Mouse (Mus musculus) hindbrain, embryonic 10.5 days (tissue): ENCODE results near the gene Ssr2. TPM values are rescaled to one million over a fixed set of nuclear protein-coding genes. Genes with fewer than 3 reads are reported as not detected.

Experiments used
- DNase-seq: peaks from one replicate; pipeline ENCODE4 v3.0.0-alpha.2; 2017; ENCODE audit warnings: low spot score
- H3K27ac ChIP-seq: fragments of 300-500 bp; sonication (generic); 2 replicates; pipeline ENCODE4 v1.5.1; 2016; ENCODE audit warnings: mild to moderate bottlenecking, moderate library complexity
- H3K27me3 ChIP-seq: fragments of 300-500 bp; sonication (generic); 2 replicates; pipeline ENCODE4 v1.6.1; 2016; ENCODE audit warnings: mild to moderate bottlenecking; ENCODE audit not compliant: poor library complexity, insufficient read depth, severe bottlenecking
- H3K36me3 ChIP-seq: fragments of 300-500 bp; sonication (generic); 2 replicates; pipeline ENCODE4 v1.6.1; 2016; ENCODE audit warnings: mild to moderate bottlenecking, moderate library complexity
- H3K4me1 ChIP-seq: fragments of 300-500 bp; sonication (generic); replicated peaks from 2 replicates; pipeline ENCODE4 v1.6.1; 2016; ENCODE audit warnings: mild to moderate bottlenecking
- H3K4me3 ChIP-seq: fragments of 300-500 bp; sonication (generic); 2 replicates; pipeline ENCODE4 v1.5.1; 2016; ENCODE audit warnings: mild to moderate bottlenecking, moderate library complexity
- H3K9me3 ChIP-seq: fragments of 300-500 bp; sonication (generic); 2 replicates; pipeline ENCODE4 v1.6.1; 2016; ENCODE audit warnings: mild to moderate bottlenecking, moderate library complexity
- WGBS: fragments of 180-500 bp; shearing (Covaris S2); methylation state at CpG from one replicate; pipeline ENCODE4 v1.1.7; 2016; 5-methylcytosine and 5-hydroxymethylcytosine counted together
- polyA plus RNA-seq: library from polyadenylated mRNA; unstranded; fragments of >200 nt; fragmentation: Nextera tagmentation; extraction: Ambion mirVana; gene quantifications from 2 replicates; pipeline ENCODE4 v1.2.1, GENCODE M21; 2016

Ssr2 gene
- polyA plus RNA-seq, 1 experiment from 2014 or later = 207 TPM

DNA sequence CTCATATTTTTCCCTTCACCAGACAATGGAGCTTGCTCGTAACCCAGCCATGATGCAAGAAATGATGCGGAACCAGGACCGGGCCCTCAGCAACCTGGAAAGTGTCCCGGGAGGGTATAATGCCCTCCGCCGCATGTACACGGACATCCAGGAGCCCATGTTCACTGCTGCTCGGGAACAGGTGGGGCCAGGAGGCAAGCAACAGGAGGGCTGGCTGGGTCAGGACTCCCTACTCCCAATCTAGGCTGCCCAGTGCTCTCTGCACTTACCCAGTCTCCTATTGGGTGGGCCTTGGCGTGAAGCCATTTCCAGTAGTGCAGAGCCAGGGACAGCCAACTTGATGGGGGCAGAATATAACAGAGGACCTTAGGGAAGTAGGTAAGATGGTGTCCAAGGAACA lies 16.1 kb upstream of the Ssr2 start:
- Histone ChIP-seq H3K36me3 (peaks cover 96% of the 10 kb centered on the region), H3K9me3 (no peaks in the 10 kb centered on the region), H3K4me1 (peaks cover 29% of the 10 kb centered on the region), H3K4me3 (no peak overlapping the region), H3K27ac (no peak overlapping the region), H3K27me3 (no peaks in the 10 kb centered on the region)
- no peak for DNase-seq
- 97% methylated on average over 9 of the region's 9 CpGs for WGBS

DNA sequence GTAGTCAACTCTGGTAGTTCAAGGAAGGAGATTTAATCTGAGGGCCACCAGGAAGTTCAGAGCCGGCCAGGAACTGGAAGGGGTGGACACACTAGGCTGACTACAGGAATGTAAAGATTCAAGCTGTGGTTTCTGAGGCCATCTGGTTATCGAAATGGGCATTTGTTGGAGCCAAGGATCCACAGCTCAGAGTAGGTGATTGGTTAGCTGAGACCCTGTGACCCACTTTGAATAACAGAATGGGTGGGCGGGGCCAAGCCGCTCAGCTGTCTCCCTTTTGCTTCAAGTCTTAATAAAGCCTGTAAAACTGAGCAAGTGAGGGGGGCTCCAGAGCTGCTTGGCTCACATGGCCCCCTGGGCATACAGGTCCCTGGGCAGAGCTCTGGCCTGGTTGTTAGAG lies 13.7 kb upstream of the Ssr2 start:
- no peaks in the 10 kb centered on the region for H3K27me3 ChIP-seq
- peaks cover 9% of the 10 kb centered on the region; the same call in 1 of the 2 replicates for H3K4me1 ChIP-seq
- no peak for DNase-seq
- no peak overlapping the region for H3K4me3 ChIP-seq
- H3K36me3 ChIP-seq = peaks cover 100% of the 10 kb centered on the region
- H3K9me3 ChIP-seq = no peaks in the 10 kb centered on the region
- 65% methylated on average over 4 of the region's 4 CpGs for WGBS
- H3K27ac ChIP-seq = 0 out of 2 replicates have a peak overlapping the region, but pooled peaks have one; percentile 50

- peaks cover 9% of the 10 kb centered on the region; the same call in 1 of the 2 replicates for H3K4me1 ChIP-seq
- peaks cover 100% of the 10 kb centered on the region for H3K36me3 ChIP-seq
- DNase-seq = no peak
- H3K27me3 ChIP-seq = no peaks in the 10 kb centered on the region
- H3K4me3 ChIP-seq = no peak overlapping the region
- WGBS = 76% methylated on average over 4 of the region's 4 CpGs
- 0 out of 2 replicates have a peak overlapping the region, but pooled peaks have one; percentile 12 for H3K27ac ChIP-seq
- H3K9me3 ChIP-seq = no peaks in the 10 kb centered on the region
These were observed 12.2 kb upstream of the Ssr2 start for GRCm38 (mm10) chr3:88563442-88563841.

DNA sequence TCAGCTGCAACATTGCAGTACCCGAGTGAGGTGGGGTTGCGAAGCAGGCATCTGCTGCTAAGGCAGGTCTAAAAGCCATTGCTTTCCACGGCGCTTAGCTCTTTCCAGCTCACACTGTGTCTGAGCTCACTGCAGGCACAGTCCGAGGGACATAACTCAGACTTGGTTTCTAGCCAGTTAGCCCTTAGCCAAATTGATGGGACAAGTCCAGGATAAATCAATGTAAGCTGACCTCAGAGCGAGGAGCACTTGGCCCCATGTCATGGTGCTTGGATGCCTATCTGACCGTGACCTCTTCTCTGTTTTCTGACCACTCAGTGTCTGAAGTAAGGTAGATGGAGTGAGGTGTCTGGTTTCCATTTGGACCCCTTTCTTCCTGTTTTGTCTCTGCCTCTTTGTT lies 11.7 kb upstream of the Ssr2 start:
- no peak for DNase-seq
- Histone ChIP-seq H3K27ac (no peak overlapping the region), H3K9me3 (no peaks in the 10 kb centered on the region), H3K27me3 (no peaks in the 10 kb centered on the region), H3K36me3 (peaks cover 100% of the 10 kb centered on the region), H3K4me3 (no peak overlapping the region), H3K4me1 (peaks cover 9% of the 10 kb centered on the region; the same call in 1 of the 2 replicates)
- 89% methylated on average over 7 of the region's 7 CpGs for WGBS

DNA sequence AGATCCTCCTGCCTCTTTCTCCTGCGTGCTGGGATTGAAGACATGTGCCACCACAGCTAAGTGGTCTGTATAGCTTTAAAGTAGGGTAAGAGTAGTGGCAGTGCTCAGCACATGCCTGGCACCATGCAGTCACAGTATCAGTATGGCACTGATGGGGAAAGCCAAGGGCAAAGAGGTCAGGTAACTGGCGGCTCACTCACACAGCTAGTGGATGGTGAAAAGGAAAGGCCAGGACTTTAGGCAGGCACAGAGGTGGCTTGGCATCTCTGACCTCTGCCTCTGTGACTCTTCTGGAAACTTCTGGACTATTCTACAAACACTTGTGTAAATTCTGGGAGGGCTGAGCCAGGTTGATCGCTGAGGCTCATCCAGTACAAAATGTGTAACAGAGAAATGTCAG lies 9.6 kb upstream of the Ssr2 start:
- no peak overlapping the region for H3K27ac ChIP-seq
- H3K27me3 ChIP-seq = no peaks in the 10 kb centered on the region
- H3K36me3 ChIP-seq = peaks cover 99% of the 10 kb centered on the region
- H3K4me3 ChIP-seq = no peak overlapping the region
- DNase-seq = no peak
- H3K4me1 ChIP-seq = peaks cover 9% of the 10 kb centered on the region; the same call in 1 of the 2 replicates
- WGBS = 92% methylated on average over 3 of the region's 3 CpGs
- H3K9me3 ChIP-seq = no peaks in the 10 kb centered on the region

DNA sequence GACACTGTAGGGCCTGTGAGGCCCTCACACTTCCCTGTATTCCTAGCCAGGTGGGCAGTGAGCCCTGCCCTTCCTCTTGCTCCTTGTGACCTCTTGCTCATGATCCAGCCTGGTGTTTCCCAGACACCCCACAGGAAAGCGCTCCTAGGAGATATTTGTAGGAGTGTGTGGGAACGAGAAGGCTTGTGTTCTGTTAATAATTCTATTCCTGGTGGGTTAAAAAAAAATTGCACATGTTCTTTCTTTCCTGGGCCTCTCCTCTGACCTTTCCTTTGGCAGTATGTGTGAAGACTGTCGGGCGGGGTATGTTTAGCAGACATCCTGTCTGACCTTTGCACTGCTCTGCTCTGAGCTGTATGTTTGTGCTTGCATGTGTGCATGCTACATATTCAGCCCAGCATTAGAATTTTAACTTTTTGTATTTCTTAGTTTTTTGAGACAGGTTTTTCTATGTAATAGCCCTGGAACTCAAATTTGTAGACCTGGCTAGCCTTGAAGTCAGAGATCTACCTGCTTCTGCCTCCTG lies 9.1 kb upstream of the Ssr2 start:
- Histone ChIP-seq H3K27me3 (no peaks in the 10 kb centered on the region), H3K4me1 (peaks cover 9% of the 10 kb centered on the region; the same call in 1 of the 2 replicates), H3K4me3 (no peak overlapping the region), H3K36me3 (peaks cover 94% of the 10 kb centered on the region), H3K9me3 (no peaks in the 10 kb centered on the region), H3K27ac (no peak overlapping the region)
- no peak for DNase-seq
- 85% methylated on average over 4 of the region's 4 CpGs for WGBS

DNA sequence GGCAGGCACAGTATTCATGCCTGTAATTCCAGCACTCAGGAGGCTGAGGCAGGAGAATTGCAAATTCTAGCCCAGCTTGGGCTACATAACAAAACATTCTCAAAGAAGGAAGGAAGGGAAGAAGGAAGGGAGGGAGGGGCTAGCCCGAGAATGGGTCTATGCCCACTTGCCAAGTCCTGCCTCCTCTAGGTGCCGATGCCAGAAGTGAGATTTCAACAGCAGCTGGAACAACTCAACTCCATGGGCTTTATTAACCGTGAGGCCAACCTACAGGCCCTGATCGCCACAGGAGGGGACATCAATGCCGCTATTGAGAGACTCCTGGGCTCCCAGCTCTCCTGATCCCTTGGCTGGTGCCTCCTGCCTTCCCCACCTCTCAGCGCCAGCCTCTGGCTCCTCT lies 7.8 kb upstream of the Ssr2 start:
- Histone ChIP-seq H3K4me1 (0 out of 2 replicates have a peak, but pooled peaks cover 4% of the 10 kb centered on the region), H3K9me3 (no peaks in the 10 kb centered on the region), H3K36me3 (peaks cover 81% of the 10 kb centered on the region), H3K4me3 (no peak overlapping the region), H3K27ac (no peak overlapping the region), H3K27me3 (no peaks in the 10 kb centered on the region)
- no peak for DNase-seq
- WGBS = 95% methylated on average over 6 of the region's 6 CpGs

- no peak for DNase-seq
- H3K4me1 ChIP-seq = 0 out of 2 replicates have a peak, but pooled peaks cover 4% of the 10 kb centered on the region
- no peaks in the 10 kb centered on the region for H3K27me3 ChIP-seq
- H3K4me3 ChIP-seq = no peak overlapping the region
- 98% methylated on average over 2 of the region's 2 CpGs for WGBS
- peaks cover 74% of the 10 kb centered on the region for H3K36me3 ChIP-seq
- H3K9me3 ChIP-seq = no peaks in the 10 kb centered on the region
- no peak overlapping the region for H3K27ac ChIP-seq
These were observed 7.1 kb upstream of the Ssr2 start for GRCm38 (mm10) chr3:88568615-88569014.

- Histone ChIP-seq H3K4me3 (no peak overlapping the region), H3K9me3 (no peaks in the 10 kb centered on the region), H3K36me3 (peaks cover 69% of the 10 kb centered on the region), H3K4me1 (no peaks in the 10 kb centered on the region), H3K27ac (no peak overlapping the region), H3K27me3 (no peaks in the 10 kb centered on the region)
- DNase-seq = no peak
- WGBS = 97% methylated on average over 2 of the region's 2 CpGs
These were observed 6.6 kb upstream of the Ssr2 start for GRCm38 (mm10) chr3:88569093-88569492.

- no peak for DNase-seq
- H3K9me3 ChIP-seq = no peaks in the 10 kb centered on the region
- no peak overlapping the region for H3K27ac ChIP-seq
- H3K27me3 ChIP-seq = no peaks in the 10 kb centered on the region
- H3K4me1 ChIP-seq = no peaks in the 10 kb centered on the region
- 93% methylated on average over 5 of the region's 5 CpGs for whole genome bisulfite sequencing
- H3K36me3 ChIP-seq = peaks cover 63% of the 10 kb centered on the region
- H3K4me3 ChIP-seq = no peak overlapping the region
These were observed 6.0 kb upstream of the Ssr2 start for GRCm38 (mm10) chr3:88569694-88570093.

- Histone ChIP-seq H3K4me1 (no peaks in the 10 kb centered on the region), H3K36me3 (peaks cover 57% of the 10 kb centered on the region), H3K27ac (no peak overlapping the region), H3K4me3 (no peak overlapping the region), H3K9me3 (no peaks in the 10 kb centered on the region), H3K27me3 (no peaks in the 10 kb centered on the region)
- 97% methylated on average over 10 of the region's 10 CpGs for WGBS
- no peak for DNase-seq
These were observed 5.3 kb upstream of the Ssr2 start for GRCm38 (mm10) chr3:88570341-88570740.

DNA sequence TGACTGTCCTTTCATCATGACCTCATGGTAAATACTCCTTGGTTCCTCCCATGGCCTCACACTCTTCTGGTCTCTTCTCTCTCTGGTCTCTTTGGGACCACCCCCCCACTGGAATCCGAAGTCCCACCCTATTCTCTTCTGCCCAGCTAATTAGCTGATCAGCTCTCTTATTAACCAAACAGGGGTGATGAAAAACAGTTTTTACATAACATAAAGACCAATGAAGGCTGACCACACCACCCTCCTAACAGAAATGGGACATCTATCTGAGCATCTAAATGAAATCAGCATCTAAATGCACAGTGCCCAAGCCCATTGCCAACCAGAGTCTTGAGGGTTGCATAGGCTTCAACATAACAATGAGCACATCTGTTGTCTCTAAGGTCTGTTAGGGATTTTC lies 3.8 kb upstream of the Ssr2 start:
- H3K36me3 ChIP-seq = peaks cover 41% of the 10 kb centered on the region
- H3K4me1 ChIP-seq = no peaks in the 10 kb centered on the region
- H3K9me3 ChIP-seq = no peaks in the 10 kb centered on the region
- H3K27me3 ChIP-seq = no peaks in the 10 kb centered on the region
- no peak for DNase-seq
- WGBS = 72% methylated on average over 1 of the region's 1 CpGs
- H3K4me3 ChIP-seq = no peak overlapping the region
- H3K27ac ChIP-seq = no peak overlapping the region

DNA sequence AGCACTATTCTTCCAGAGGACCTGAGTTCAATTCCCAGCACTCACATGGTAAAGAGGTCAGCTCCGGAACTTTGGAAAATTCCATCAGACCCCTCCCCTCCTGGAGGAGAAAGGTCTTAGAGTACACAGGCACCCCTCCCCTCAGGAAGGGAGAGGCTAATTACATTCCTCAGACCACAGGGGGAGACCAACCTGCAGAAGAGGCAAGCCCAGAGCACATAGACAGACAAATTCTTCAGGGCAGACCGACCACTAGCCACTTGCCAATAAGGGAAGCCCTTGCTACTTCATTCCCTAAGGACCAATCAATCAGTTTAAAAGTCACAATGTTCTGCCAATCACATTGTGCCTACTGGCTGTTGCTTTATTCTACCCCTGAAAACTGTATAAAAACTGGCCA lies 2.8 kb upstream of the Ssr2 start:
- Histone ChIP-seq H3K36me3 (peaks cover 32% of the 10 kb centered on the region), H3K4me3 (no peak overlapping the region), H3K4me1 (no peaks in the 10 kb centered on the region), H3K9me3 (no peaks in the 10 kb centered on the region), H3K27me3 (no peaks in the 10 kb centered on the region), H3K27ac (no peak overlapping the region)
- DNase-seq = no peak
- 84% methylated on average over 2 of the region's 2 CpGs for WGBS

GRCm38 (mm10) chr3:88573810-88574209 lies 1.9 kb upstream of the Ssr2 start:
- no peak overlapping the region for H3K4me3 ChIP-seq
- H3K9me3 ChIP-seq = no peaks in the 10 kb centered on the region
- H3K36me3 ChIP-seq = peaks cover 22% of the 10 kb centered on the region
- WGBS = 88% methylated on average over 2 of the region's 2 CpGs
- no peaks in the 10 kb centered on the region for H3K4me1 ChIP-seq
- no peak overlapping the region for H3K27ac ChIP-seq
- no peaks in the 10 kb centered on the region for H3K27me3 ChIP-seq
- DNase-seq = no peak
